Mouse (Mus musculus) MEL (cell line): ENCODE measurements around the gene Sv2b. TPM values are rescaled to one million over a fixed set of nuclear protein-coding genes. Genes with fewer than 3 reads are reported as not detected.

ENCODE experiments used
- DNase-seq: peaks from one replicate; pipeline ENCODE4 v3.0.0; 2011; ENCODE audit warnings: low read depth, low spot score
- H3K27ac ChIP-seq: 2 replicates; pipeline ENCODE4 v1.5.1; 2012; ENCODE audit warnings: low read depth, mild to moderate bottlenecking, control low read depth, low read length, moderate library complexity; ENCODE audit not compliant: control insufficient read depth
- H3K27me3 ChIP-seq, 2 experiments: fragments of 150-350 bp in 1 of 2; sonication (generic) in 1 of 2; 2 replicates each; pipeline ENCODE4 v1.6.1; 2012; ENCODE audit warnings: low read length in 2 of 2, mild to moderate bottlenecking in 2 of 2, improper control_type of control experiment in 1 of 2, moderate library complexity in 1 of 2; ENCODE audit not compliant: insufficient read depth in 2 of 2, control insufficient read depth in 1 of 2
- H3K36me3 ChIP-seq, 2 experiments: 2 replicates each; pipeline ENCODE4 v1.6.1; 2012 to 2014; ENCODE audit warnings: low read length in 2 of 2, improper control_type of control experiment in 1 of 2, inconsistent platforms in 1 of 2, mild to moderate bottlenecking in 1 of 2; ENCODE audit not compliant: insufficient read depth in 2 of 2, control insufficient read depth in 1 of 2
- H3K4me1 ChIP-seq, 2 experiments: fragments of 150-350 bp in 1 of 2; sonication (generic) in 1 of 2; 2 replicates each; pipeline ENCODE4 v1.6.1; 2012; ENCODE audit warnings: low read length in 2 of 2, improper control_type of control experiment in 1 of 2, mild to moderate bottlenecking in 1 of 2; ENCODE audit not compliant: insufficient read depth in 2 of 2, control insufficient read depth in 1 of 2
- H3K4me3 ChIP-seq, 2 experiments: fragments of 150-350 bp in 1 of 2; sonication (generic) in 1 of 2; 2 replicates each; pipeline ENCODE4 v1.5.1; 2012; ENCODE audit warnings: low read depth in 2 of 2, low read length in 2 of 2, mild to moderate bottlenecking in 2 of 2, moderate library complexity in 2 of 2, control low read depth in 1 of 2, improper control_type of control experiment in 1 of 2; ENCODE audit not compliant: control insufficient read depth in 1 of 2, insufficient read depth in 1 of 2
- H3K79me2 ChIP-seq: 2 replicates; pipeline ENCODE4 v1.6.1; 2012; ENCODE audit warnings: mild to moderate bottlenecking, low read length, moderate library complexity; ENCODE audit not compliant: control insufficient read depth, poor library complexity, insufficient read depth
- H3K9ac ChIP-seq: 2 replicates; pipeline ENCODE4 v1.6.1; 2012; ENCODE audit warnings: low read depth, mild to moderate bottlenecking, control low read depth, low read length, moderate library complexity; ENCODE audit not compliant: control insufficient read depth, poor library complexity, severe bottlenecking
- H3K9me3 ChIP-seq: fragments of 150-350 bp; sonication (generic); replicated peaks from 2 replicates; pipeline ENCODE4 v1.6.1; 2012; ENCODE audit warnings: mild to moderate bottlenecking, low read length, improper control_type of control experiment, moderate library complexity; ENCODE audit not compliant: insufficient read depth
- CTCF ChIP-seq, 3 experiments: IDR thresholded peaks in 2 of 3; conservative IDR thresholded peaks in 1 of 3; 2 replicates each; pipeline ENCODE4 v1.5.1; 2011 to 2012; ENCODE audit warnings: low read length in 3 of 3, low read depth in 2 of 3, mild to moderate bottlenecking in 2 of 3, improper control_type of control experiment in 1 of 3, inconsistent platforms in 1 of 3, mixed read lengths in 1 of 3, moderate library complexity in 1 of 3; ENCODE audit not compliant: control insufficient read depth in 1 of 3, insufficient read depth in 1 of 3, poor library complexity in 1 of 3, severe bottlenecking in 1 of 3
- ETS1 ChIP-seq: IDR thresholded peaks from 2 replicates; pipeline ENCODE4 v1.6.1; 2012; ENCODE audit warnings: low read depth, mild to moderate bottlenecking, inconsistent platforms, low read length, improper control_type of control experiment, moderate library complexity
- GABPA ChIP-seq: IDR thresholded peaks from 2 replicates; pipeline ENCODE4 v1.6.1; 2012; ENCODE audit warnings: low read depth, mild to moderate bottlenecking, inconsistent platforms, low read length, improper control_type of control experiment, moderate library complexity
- GATA1 ChIP-seq: IDR thresholded peaks from 2 replicates; pipeline ENCODE4 v1.6.1; 2011; ENCODE audit warnings: low read depth, low read length, improper control_type of control experiment
- HCFC1 ChIP-seq: IDR thresholded peaks from 2 replicates; pipeline ENCODE4 v1.6.1; 2012; ENCODE audit warnings: low read depth, mild to moderate bottlenecking, inconsistent platforms, low read length, improper control_type of control experiment, moderate library complexity
- MEF2A ChIP-seq: IDR thresholded peaks from 2 replicates; pipeline ENCODE4 v1.6.1; 2014; ENCODE audit warnings: low read depth, mild to moderate bottlenecking, inconsistent platforms, low read length, improper control_type of control experiment; ENCODE audit not compliant: poor library complexity, insufficient replicate concordance, severe bottlenecking; ENCODE audit errors: extremely low read depth
- MYC ChIP-seq: IDR thresholded peaks from 2 replicates; pipeline ENCODE4 v1.6.1; 2011; ENCODE audit warnings: low read depth, mild to moderate bottlenecking, low read length, improper control_type of control experiment, moderate library complexity
- TBP ChIP-seq: IDR thresholded peaks from 2 replicates; pipeline ENCODE4 v1.8.0; 2011; ENCODE audit warnings: low read depth, low read length, improper control_type of control experiment
- UBTF ChIP-seq: IDR thresholded peaks from 2 replicates; pipeline ENCODE4 v1.6.1; 2012; ENCODE audit warnings: low read depth, mild to moderate bottlenecking, inconsistent platforms, low read length, improper control_type of control experiment, moderate library complexity, borderline replicate concordance; ENCODE audit not compliant: insufficient read depth
- ZC3H11A ChIP-seq: IDR thresholded peaks from 2 replicates; pipeline ENCODE4 v1.6.1; 2012; ENCODE audit warnings: low read depth, mild to moderate bottlenecking, inconsistent platforms, low read length, improper control_type of control experiment
- polyA plus RNA-seq, 2 experiments: library from polyadenylated mRNA; stranded (reverse) in 1 of 2; unstranded in 1 of 2; fragments of >175 nt in 1 of 2; fragments of >200 nt in 1 of 2; gene quantifications; 2 replicates each; pipeline versions ENCODE4 v1.2.1 to v1.2.4; 2012; ENCODE audit warnings: low replicate concordance in 2 of 2, low read depth in 1 of 2; ENCODE audit not compliant: insufficient read length in 2 of 2, insufficient read depth in 1 of 2, missing spikeins in 1 of 2
- total RNA-seq: library from RNA; depleted of rRNA; stranded (reverse); fragments of 300-350 nt; gene quantifications from 2 replicates; pipeline ENCODE4 v1.2.3, GENCODE M21; 2012

The Sv2b gene
- total and polyA plus RNA-seq, 3 experiments: not detected

DNA sequence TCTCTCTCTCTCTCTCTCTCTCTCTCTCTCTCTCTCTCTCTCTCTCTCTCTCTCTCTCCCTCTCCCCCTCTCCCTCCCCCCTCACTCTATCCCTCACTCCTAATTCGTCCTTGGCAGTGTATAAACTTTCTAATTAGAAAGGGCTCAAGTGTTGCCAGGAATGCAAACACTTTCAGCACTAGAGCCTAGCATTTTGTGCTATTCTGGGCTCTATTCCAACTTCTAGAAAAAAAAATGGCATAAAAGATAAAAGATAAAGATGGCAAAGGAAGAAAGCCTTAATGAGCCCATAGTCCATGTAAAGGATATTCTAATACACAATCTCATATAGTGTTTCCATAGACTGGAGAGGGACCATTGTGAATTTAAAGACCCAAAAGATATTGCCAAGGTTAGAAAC, 88.3 kb downstream of the Sv2b start:
- Histone ChIP-seq H3K79me2 (no peaks in the 10 kb centered on the region), H3K27me3 (no peaks in the 10 kb centered on the region), H3K4me3 (no peak overlapping the region), H3K9ac (no peak overlapping the region), H3K9me3 (no peaks in the 10 kb centered on the region), H3K4me1 (no peaks in the 10 kb centered on the region), H3K36me3 (no peaks in the 10 kb centered on the region), H3K27ac (no peak overlapping the region)
- TF ChIP-seq UBTF (no peak), MEF2A (no peak), ETS1 (no peak), TBP (no peak)
- DNase-seq: no peak

DNA sequence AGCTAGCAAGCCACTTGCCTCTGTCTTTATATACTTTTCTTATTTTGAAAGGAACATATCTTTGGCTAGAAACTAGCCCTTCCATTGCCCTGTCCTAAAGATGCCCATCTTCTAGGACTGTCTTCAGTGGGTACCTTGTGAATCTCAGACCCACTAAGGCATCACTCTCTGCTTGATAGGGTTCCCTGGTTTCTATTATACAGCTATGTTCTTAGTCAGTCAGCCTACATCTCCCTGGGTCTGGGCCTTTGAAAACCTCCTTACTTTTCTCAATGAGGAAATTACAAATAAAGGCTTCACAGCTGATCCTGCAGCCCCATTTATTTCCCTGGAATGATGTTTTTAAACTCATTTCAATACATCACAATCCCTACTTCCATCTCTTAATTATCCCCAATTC, 88.8 kb downstream of the Sv2b start:
- DNase-seq: no peak
- no peak overlapping the region for H3K4me3 ChIP-seq
- TF ChIP-seq TBP: no peak
- TF ChIP-seq, all 39 proteins: peak for 0

DNA sequence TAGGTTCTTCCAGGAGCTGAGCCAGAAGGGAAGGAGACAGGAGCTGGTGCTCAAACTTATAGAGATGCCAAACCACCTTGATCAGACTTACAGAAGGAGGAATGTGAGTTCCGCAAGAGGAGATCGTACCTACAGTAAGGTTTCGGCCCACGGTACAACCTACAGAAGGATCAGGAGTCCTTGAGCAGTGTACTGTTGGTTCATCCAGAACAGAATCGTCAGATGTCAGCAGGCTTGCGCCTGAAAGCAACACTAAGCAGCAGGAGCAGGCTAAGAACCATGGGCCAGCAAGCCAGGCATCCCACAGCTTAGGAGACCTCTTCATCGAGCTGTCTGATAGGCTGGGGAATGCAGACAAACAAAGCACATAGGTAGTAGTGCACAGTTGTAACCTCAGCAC, 92.9 kb downstream of the Sv2b start:
- DNase-seq: no peak
- Histone ChIP-seq H3K27me3 (no peaks in the 10 kb centered on the region), H3K4me1 (no peaks in the 10 kb centered on the region), H3K36me3 (no peaks in the 10 kb centered on the region), H3K79me2 (no peaks in the 10 kb centered on the region), H3K27ac (no peak overlapping the region), H3K4me3 (no peak overlapping the region), H3K9ac (no peak overlapping the region), H3K9me3 (no peaks in the 10 kb centered on the region)
- TF ChIP-seq CTCF (IDR thresholded peaks at IDR 0.05 in 2 of 3, conservative IDR thresholded peaks at IDR 0.05 in 1 of 3; ENCODE audit: control insufficient read depth in 1 of 3, insufficient read depth in 1 of 3, low read depth in 2 of 3, low read length in 3 of 3, poor library complexity in 1 of 3, severe bottlenecking in 1 of 3) (no peak), GABPA (no peak), MYC (no peak), HCFC1 (no peak), GATA1 (no peak), ZC3H11A (no peak)

More for the DNA sequence above, 88.8 kb downstream of the Sv2b start:
- Histone ChIP-seq H3K27ac (no peak overlapping the region), H3K79me2 (no peaks in the 10 kb centered on the region), H3K4me1 (no peaks in the 10 kb centered on the region), H3K9ac (no peak overlapping the region), H3K9me3 (no peaks in the 10 kb centered on the region), H3K36me3 (no peaks in the 10 kb centered on the region), H3K27me3 (no peaks in the 10 kb centered on the region)
